Mouse (Mus musculus) gastrocnemius, postnatal 36 days (tissue): ENCODE data around the gene Bin2. TPM values are rescaled to one million over a fixed set of nuclear protein-coding genes. Genes with fewer than 3 reads are reported as not detected.

ENCODE experiments used
- DNase-seq, 2 experiments: peaks; one replicate each; pipeline ENCODE4 v3.0.0; 2022
- intact Hi-C: fragments of 180-260 bp; cut with DNase I; formaldehyde crosslinking; loops from one replicate; pipeline ENCODE4 v1.15.1; 2025
- microRNA-seq, 2 experiments: library from miRNA; unstranded; fragments of <30 nt; microRNA quantifications; one replicate each; pipeline ENCODE4 v1.2.0; 2021
- total RNA-seq, 2 experiments: library from RNA; stranded (reverse); gene quantifications; 2 replicates each; pipeline ENCODE4 v1.2.3; 2021

The Bin2 gene
- total RNA-seq, 2 experiments from 2014 or later, result 0.44 to 1.1 TPM

DNA sequence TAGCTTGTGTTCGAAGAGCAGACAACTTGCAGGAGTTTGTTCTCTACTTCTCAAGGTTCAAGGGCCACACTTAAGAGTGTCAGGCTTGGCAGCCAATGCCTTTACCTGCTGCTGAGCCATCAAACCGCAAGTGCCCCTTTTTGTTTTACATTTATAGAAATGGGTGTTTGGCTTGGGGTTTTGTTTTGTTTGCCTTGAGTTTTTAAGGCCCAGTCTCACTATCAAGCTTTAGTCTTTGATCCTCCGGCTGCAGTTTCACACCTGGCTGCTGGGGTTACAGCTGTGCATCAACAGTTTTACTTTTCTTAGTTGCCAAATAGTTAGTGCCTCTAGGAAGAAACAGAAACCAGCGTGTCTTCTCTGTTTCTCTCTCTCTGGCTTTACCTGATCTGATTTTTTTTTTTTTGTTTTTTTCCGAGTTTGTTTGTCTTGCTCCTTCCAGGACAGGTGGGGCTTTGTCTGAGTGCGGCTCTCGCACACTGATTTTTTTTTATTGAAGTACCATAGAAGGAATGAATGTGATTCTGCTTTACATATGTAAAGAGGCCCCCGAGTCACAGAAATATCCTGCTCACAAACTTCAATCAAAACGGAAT is 71.0 kb downstream of the Bin2 start:
- intact Hi-C loops, result no loop called here
- no peak for DNase-seq

DNA sequence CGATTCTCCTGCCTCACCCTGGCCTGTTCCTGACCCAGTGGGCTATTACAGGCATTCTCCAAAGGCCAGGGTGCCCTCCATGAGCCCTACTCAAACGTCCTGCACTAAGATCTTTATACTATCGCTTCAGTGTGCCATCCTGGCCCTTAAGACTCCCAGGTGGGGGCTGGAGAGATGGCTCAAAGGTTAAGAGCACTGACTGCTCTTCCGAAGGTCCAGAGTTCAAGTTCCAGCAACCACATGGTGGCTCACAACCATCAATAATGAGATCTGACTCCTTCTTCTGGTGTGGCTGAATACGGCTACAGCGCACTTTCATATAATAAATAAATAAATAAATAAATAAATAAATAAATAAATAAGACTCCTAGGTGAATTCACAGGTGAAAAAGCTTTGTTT is 76.5 kb downstream of the Bin2 start:
- intact Hi-C loops, result no loop called here
- no peak for DNase-seq

Small RNAs within 50 kb of the gene (microRNA-seq; reads per million reads assigned to microRNA genes)
- 0 reads per million in 2 experiments for gene Mir6961

Other genes with a start within 250 kb of the Bin2 start
- gene Gm5475, start 247.4 kb downstream of the Bin2 start, total RNA-seq, result not detected
- 10 to 100 TPM; 37.5 to 48.9 TPM for gene Slc11a2, start 244.5 kb downstream of the Bin2 start, total RNA-seq
- 1 to 10 TPM; 8.0 to 9.3 TPM for gene Letmd1, start 200.5 kb downstream of the Bin2 start, total RNA-seq
- 1 to 10 TPM; 2.3 to 2.5 TPM for gene Csrnp2, start 174.1 kb downstream of the Bin2 start, total RNA-seq
- 10 to 100 TPM in 1 of 2 experiments, 1 to 10 TPM in 1; 9.2 to 10.8 TPM for gene Tfcp2, start 117.5 kb downstream of the Bin2 start, total RNA-seq
- gene Pou6f1, start 69.6 kb downstream of the Bin2 start, total RNA-seq, result 10 to 100 TPM; 10.4 to 14.1 TPM
- gene Dazap2, start 54.2 kb downstream of the Bin2 start, total RNA-seq, result 10 to 100 TPM; 50.3 to 66.5 TPM
- 1 to 10 TPM; 2.4 to 4.1 TPM for gene Smagp, start 32.6 kb downstream of the Bin2 start, total RNA-seq
- gene Cela1, start 18.4 kb upstream of the Bin2 start, total RNA-seq, result not detected
- under 1 TPM; 0.17 to 0.20 TPM for gene Galnt6, start 59.8 kb upstream of the Bin2 start, total RNA-seq
- 1 to 10 TPM; 1.6 to 2.0 TPM for gene Slc4a8, start 92.2 kb upstream of the Bin2 start, total RNA-seq
- gene Scn8a, start 200.3 kb upstream of the Bin2 start, total RNA-seq, result under 1 TPM in 1 of 2 experiments, not detected in 1; 0.43 TPM